Mouse (Mus musculus): ENCODE measurements around the gene F830045P16Rik.

- TF ChIP-seq ZC3H11A (IDR thresholded peaks at IDR 0.05; ENCODE audit: borderline replicate concordance, low read depth, low read length) (no peak), ZNF384 (IDR thresholded peaks at IDR 0.05; ENCODE audit: low read depth, low read length) (no peak)
These were observed 115.4 kb downstream of the F830045P16Rik start for GRCm38 (mm10) chr2:129420897-129421561.
